Mouse (Mus musculus) thymus, adult 2 months (tissue): ENCODE measurements at regions not wholly inside any gene's neighbourhood (a gene's known extent, or its start where the extent isn't known, plus 50 kb on each side); places are given as distances from the start of the nearest gene placed in this dataset.

Source experiments
- DNase-seq: peaks from one replicate; pipeline ENCODE4 v3.0.0; 2021
- H3K27ac ChIP-seq: fragments of 200-500 bp; 2 replicates; pipeline ENCODE4 v1.5.1; 2012; ENCODE audit warnings: low read length, control low read depth; ENCODE audit not compliant: control insufficient read depth, insufficient read depth
- H3K27me3 ChIP-seq: fragments of 200-500 bp; 2 replicates; pipeline ENCODE4 v1.6.1; 2012; ENCODE audit warnings: mild to moderate bottlenecking, low read length, moderate library complexity, mixed read lengths; ENCODE audit not compliant: control insufficient read depth, insufficient read depth
- H3K36me3 ChIP-seq: fragments of 200-500 bp; 2 replicates; pipeline ENCODE4 v1.6.1; 2012; ENCODE audit warnings: mild to moderate bottlenecking, low read length, moderate library complexity; ENCODE audit not compliant: control insufficient read depth, insufficient read depth
- H3K4me1 ChIP-seq: fragments of 200-500 bp; replicated peaks from 2 replicates; pipeline ENCODE4 v1.6.1; 2012; ENCODE audit warnings: low read length; ENCODE audit not compliant: control insufficient read depth, insufficient read depth
- H3K4me3 ChIP-seq: fragments of 200-500 bp; 2 replicates; pipeline ENCODE4 v1.5.1; 2012; ENCODE audit warnings: mild to moderate bottlenecking, low read length, control low read depth, moderate library complexity; ENCODE audit not compliant: control insufficient read depth, insufficient read depth
- CTCF ChIP-seq: fragments of 200-500 bp; IDR thresholded peaks from 2 replicates; pipeline ENCODE4 v1.5.1; 2012; ENCODE audit warnings: mild to moderate bottlenecking, control low read depth, low read length, moderate library complexity, borderline replicate concordance; ENCODE audit not compliant: control insufficient read depth, poor library complexity, insufficient read depth; ENCODE audit errors: extremely low read depth
- POLR2A ChIP-seq: fragments of 200-500 bp; IDR thresholded peaks from 2 replicates; pipeline ENCODE4 v1.6.1; 2012; ENCODE audit warnings: mild to moderate bottlenecking, low read length, control low read depth, moderate library complexity; ENCODE audit not compliant: control insufficient read depth, poor library complexity, insufficient read depth; ENCODE audit errors: extremely low read depth
- WGBS: fragments of 180-500 bp; shearing (Covaris S2); methylation state at CpG from one replicate; pipeline ENCODE4 v1.1.7; 2018; 5-methylcytosine and 5-hydroxymethylcytosine counted together

DNA sequence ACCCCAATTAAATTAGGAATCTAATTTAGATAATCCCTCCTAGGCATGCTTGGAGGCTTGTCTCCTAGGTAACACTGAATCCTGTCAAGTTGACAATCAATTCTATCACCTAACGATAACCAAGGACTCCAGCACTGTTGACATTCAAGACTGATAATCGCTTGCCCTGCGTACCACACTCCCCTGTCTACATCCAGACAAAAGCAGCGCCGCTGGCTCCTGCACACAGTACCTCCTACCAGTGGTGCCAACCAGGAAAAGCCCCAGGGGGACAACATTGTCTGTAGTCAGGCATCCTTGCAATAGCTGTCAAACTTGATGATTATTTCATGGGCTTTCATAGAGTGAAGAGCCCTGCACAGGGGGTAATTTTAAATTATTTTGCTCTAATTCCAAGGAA lies 253.4 kb upstream of the Prok2 start:
- TF ChIP-seq POLR2A (no peak), CTCF (no peak)
- peaks cover 1% of the 10 kb centered on the region for H3K4me1 ChIP-seq
- no peak for DNase-seq
- H3K36me3 ChIP-seq, result no peaks in the 10 kb centered on the region
- no peaks in the 10 kb centered on the region; the same call in 1 of the 2 replicates for H3K27me3 ChIP-seq
- no peak overlapping the region for H3K4me3 ChIP-seq
- 97% methylated on average over 5 of the region's 5 CpGs for WGBS
- H3K27ac ChIP-seq, result no peak overlapping the region

DNA sequence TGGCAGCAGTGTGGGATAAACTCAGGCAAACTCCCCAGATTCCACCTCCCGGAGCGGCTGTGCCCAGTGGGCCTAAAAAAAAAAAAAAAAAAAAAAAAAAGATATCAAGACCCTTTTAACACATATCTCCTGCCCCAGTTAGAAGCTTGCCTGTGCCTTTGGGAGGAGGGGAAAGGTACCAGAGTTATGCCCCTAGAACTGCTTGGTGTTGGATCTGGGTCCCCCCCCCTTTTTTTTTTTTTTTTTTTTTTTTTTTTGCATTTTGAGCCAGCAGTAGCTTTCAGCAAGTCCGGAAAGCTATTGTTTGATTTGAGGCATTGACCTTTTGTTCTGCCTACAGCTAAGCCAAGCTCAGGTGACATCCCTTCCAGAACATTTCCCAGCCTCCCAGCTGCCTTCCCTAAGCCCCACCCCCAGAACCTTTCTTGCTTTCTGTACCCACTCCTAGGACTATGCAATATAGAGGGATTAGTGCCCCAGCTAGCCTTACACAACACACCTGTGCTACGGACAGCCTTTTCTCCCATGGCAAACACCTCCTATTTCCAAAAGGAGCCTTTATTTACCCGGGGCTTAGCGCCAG lies 252.1 kb upstream of the Prok2 start:
- H3K27ac ChIP-seq, result no peak overlapping the region
- H3K36me3 ChIP-seq, result no peaks in the 10 kb centered on the region
- no peaks in the 10 kb centered on the region for H3K27me3 ChIP-seq
- no peak for DNase-seq
- no peak for TF ChIP-seq POLR2A
- no peak for TF ChIP-seq CTCF
- H3K4me3 ChIP-seq, result no peak overlapping the region
- WGBS, result 93% methylated on average over 6 of the region's 6 CpGs
- H3K4me1 ChIP-seq, result no peaks in the 10 kb centered on the region; the same call in 1 of the 2 replicates

DNA sequence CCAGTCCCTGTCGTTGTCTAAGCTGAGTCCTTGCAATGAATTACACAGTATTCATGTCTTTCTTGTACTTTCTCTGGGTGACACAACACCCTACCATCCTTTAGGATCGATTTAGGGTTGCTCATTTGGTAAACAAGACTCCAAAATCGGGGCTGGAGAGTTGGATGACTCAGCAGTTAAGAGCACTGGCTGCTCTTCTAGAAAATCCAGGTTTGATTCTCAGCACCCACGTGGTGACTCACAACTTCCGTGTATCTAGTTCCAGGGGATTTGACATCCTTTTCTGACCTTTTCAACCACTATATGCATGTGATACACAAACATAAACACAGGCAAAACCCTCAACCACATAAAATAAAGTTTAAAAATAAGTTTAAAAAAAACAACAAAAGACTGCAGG lies 250.0 kb upstream of the Prok2 start:
- Histone ChIP-seq H3K27me3 (no peaks in the 10 kb centered on the region), H3K36me3 (no peaks in the 10 kb centered on the region), H3K4me1 (no peaks in the 10 kb centered on the region; the same call in 1 of the 2 replicates), H3K4me3 (no peak overlapping the region), H3K27ac (no peak overlapping the region)
- TF ChIP-seq CTCF (no peak), POLR2A (no peak)
- 60% methylated on average over 5 of the region's 5 CpGs for WGBS
- no peak for DNase-seq

DNA sequence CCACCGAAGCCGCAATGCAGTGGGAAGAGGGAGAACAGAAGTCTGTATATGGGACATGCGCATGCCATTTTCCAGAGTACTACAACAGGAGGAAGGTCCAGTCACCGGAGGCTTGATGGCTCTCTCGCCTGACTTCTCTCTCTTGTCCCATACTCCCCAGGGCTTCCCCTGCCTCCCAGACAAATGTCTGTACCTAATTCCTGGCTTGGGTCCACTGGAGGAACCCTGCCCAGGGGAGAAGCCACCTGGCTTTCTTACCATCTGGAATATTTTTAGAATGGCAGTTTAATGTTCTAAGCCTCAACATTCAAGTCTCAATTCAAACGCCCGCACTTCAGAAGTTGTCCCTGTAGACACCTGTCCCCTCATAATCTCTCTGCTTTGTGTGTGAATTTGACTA lies 249.3 kb upstream of the Prok2 start:
- TF ChIP-seq POLR2A, result no peak
- no peak for TF ChIP-seq CTCF
- WGBS, result 95% methylated on average over 7 of the region's 7 CpGs
- no peak for DNase-seq

DNA sequence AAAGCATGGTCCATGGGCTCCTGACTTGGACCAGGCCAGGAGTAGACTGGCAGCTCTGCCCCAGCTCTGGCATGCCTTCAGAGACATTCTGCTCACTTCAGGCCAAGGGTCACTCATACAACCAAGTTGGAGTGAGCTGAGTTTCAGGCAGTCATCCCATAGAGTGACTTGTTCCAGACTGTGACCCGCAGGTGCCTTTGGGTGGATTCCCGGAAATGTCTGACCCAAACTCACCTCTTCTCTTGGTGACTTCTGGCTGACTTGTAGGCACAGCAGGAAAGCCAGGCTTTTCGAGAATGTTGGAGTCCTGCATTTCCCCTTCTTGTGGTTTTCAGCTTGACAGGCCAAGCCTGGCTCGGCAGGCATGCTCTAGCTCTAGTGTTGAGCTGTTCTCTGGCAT lies 248.3 kb upstream of the Prok2 start:
- no peak for DNase-seq
- WGBS, result 57% methylated on average over 4 of the region's 4 CpGs

More for the DNA sequence above, 249.3 kb upstream of the Prok2 start:
- no peaks in the 10 kb centered on the region; the same call in 1 of the 2 replicates for H3K4me1 ChIP-seq
- H3K27me3 ChIP-seq, result no peaks in the 10 kb centered on the region
- H3K27ac ChIP-seq, result no peak overlapping the region
- H3K4me3 ChIP-seq, result no peak overlapping the region
- H3K36me3 ChIP-seq, result no peaks in the 10 kb centered on the region

DNA sequence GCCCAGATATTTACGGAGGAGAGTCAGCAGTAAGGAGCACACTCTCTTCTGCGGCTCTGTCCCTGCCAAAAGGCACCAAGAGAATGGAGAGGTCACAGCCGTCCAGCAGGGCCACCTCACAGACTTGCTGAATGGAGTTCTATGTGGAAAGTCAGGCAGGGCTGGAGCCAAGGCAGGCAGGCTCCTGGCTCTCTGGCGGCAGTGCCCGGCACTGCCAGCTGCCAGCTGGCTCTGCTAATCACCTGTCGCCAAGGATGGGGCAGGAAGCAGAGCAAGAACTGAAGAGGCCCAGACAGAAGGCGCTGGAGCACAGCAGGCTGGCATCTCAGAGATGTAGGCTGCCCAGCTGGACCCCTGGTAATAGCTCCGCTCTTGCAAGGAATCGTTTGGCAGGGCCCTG lies 245.2 kb upstream of the Prok2 start:
- H3K4me3 ChIP-seq, result no peak overlapping the region

More for the DNA sequence above, 248.3 kb upstream of the Prok2 start:
- H3K27me3 ChIP-seq, result no peaks in the 10 kb centered on the region
- H3K27ac ChIP-seq, result no peak overlapping the region
- H3K4me1 ChIP-seq, result no peaks in the 10 kb centered on the region; the same call in 1 of the 2 replicates
- no peak overlapping the region for H3K4me3 ChIP-seq
- H3K36me3 ChIP-seq, result no peaks in the 10 kb centered on the region
- TF ChIP-seq CTCF, result no peak

DNA sequence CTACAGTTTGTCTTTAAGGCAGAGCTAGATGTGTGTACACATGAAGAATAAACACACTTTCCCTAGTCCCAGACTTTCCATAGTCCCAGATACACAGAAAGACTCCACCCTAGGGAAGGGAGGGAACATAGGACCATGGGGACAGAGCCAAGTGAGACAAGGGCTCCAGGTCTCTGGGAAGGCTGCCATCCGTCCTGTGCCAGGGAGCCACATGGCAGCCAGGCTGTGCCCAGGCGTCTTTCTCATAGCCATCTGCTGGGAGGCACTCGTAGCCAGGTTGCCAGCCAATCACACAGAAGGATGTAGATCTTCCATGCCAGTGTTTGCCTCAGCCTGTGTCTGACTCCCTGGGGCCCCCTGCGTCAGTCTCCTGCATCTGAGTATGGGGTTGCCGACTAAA lies 242.7 kb upstream of the Prok2 start:
- TF ChIP-seq CTCF (no peak), POLR2A (no peak)
- 91% methylated on average over 5 of the region's 5 CpGs for WGBS

More for the DNA sequence above, 245.2 kb upstream of the Prok2 start:
- Histone ChIP-seq H3K27me3 (no peaks in the 10 kb centered on the region), H3K4me1 (no peaks in the 10 kb centered on the region; the same call in 1 of the 2 replicates), H3K36me3 (no peaks in the 10 kb centered on the region), H3K27ac (no peak overlapping the region)
- WGBS, result 88% methylated on average over 9 of the region's 9 CpGs
- no peak for TF ChIP-seq CTCF
- TF ChIP-seq POLR2A, result no peak
- DNase-seq, result no peak

More for the DNA sequence above, 242.7 kb upstream of the Prok2 start:
- H3K27ac ChIP-seq, result no peak overlapping the region
- H3K4me1 ChIP-seq, result no peaks in the 10 kb centered on the region
- no peak for DNase-seq
- H3K27me3 ChIP-seq, result no peaks in the 10 kb centered on the region
- no peak overlapping the region for H3K4me3 ChIP-seq
- H3K36me3 ChIP-seq, result no peaks in the 10 kb centered on the region
